Mouse (Mus musculus) hindbrain, postnatal 0 days (tissue): Measurements from ENCODE around the gene Anp32e. TPM values are rescaled to one million over a fixed set of nuclear protein-coding genes. Genes with fewer than 3 reads are reported as not detected.
"Not testable (repeated sequence)": the region's sequence is repeated elsewhere in the genome, so short reads cannot be mapped to it uniquely, and the experiment has no call there.

Experiments used
- ATAC-seq: fragments of 200-750 bp; cut with Nextera tagmentation; 2 replicates; pipeline ENCODE4 v1.8.0; 2017; ENCODE audit warnings: mild to moderate bottlenecking, moderate TSS enrichment, moderate library complexity
- DNase-seq: peaks from one replicate; pipeline ENCODE4 v3.0.0-alpha.2; 2015; ENCODE audit warnings: low spot score
- H3K27ac ChIP-seq: fragments of 300-500 bp; sonication (generic); 2 replicates; pipeline ENCODE4 v1.5.1; 2014; ENCODE audit warnings: mild to moderate bottlenecking
- H3K27me3 ChIP-seq: fragments of 300-500 bp; sonication (generic); 2 replicates; pipeline ENCODE4 v1.6.1; 2014; ENCODE audit warnings: low read length, mixed read lengths; ENCODE audit not compliant: insufficient read depth
- H3K36me3 ChIP-seq: fragments of 300-500 bp; sonication (generic); 2 replicates; pipeline ENCODE4 v1.6.1; 2014; ENCODE audit warnings: low read length, mixed read lengths; ENCODE audit not compliant: insufficient read depth
- H3K4me1 ChIP-seq: fragments of 300-500 bp; sonication (generic); 2 replicates; pipeline ENCODE4 v1.6.1; 2014; ENCODE audit warnings: antibody characterized with exemption, low read length, mixed read lengths; ENCODE audit not compliant: insufficient read depth
- H3K4me2 ChIP-seq: fragments of 300-500 bp; sonication (generic); 2 replicates; pipeline ENCODE4 v1.6.1; 2014; ENCODE audit warnings: low read depth, mild to moderate bottlenecking, low read length, moderate library complexity, mixed read lengths
- H3K4me3 ChIP-seq: fragments of 300-500 bp; sonication (generic); 2 replicates; pipeline ENCODE4 v1.5.1; 2014; ENCODE audit warnings: low read length
- H3K9ac ChIP-seq: fragments of 300-500 bp; sonication (generic); replicated peaks from 2 replicates; pipeline ENCODE4 v1.6.1; 2014; ENCODE audit warnings: mild to moderate bottlenecking, low read length, moderate library complexity, mixed read lengths
- H3K9me3 ChIP-seq: fragments of 300-500 bp; sonication (generic); 2 replicates; pipeline ENCODE4 v1.6.1; 2016; ENCODE audit warnings: low read length, mixed read lengths
- CTCF ChIP-seq: IDR thresholded peaks from 2 replicates; pipeline ENCODE4 v1.5.1; 2016; ENCODE audit warnings: antibody characterized with exemption, control low read depth, low read depth
- WGBS: fragments of 180-500 bp; shearing (Covaris S2); extraction: QIAGEN DNeasy Blood & Tissue Kit; methylation state at CpG from one replicate; pipeline ENCODE4 v1.1.7; 2014; 5-methylcytosine and 5-hydroxymethylcytosine counted together
- polyA plus RNA-seq: library from polyadenylated mRNA; unstranded; fragments of >200 nt; fragmentation: Nextera tagmentation; extraction: Ambion mirVana; gene quantifications from 2 replicates; pipeline ENCODE4 v1.2.1, GENCODE M21; 2015
- total RNA-seq: library from RNA; depleted of rRNA; stranded (reverse); fragments of >200 nt; gene quantifications from 2 replicates; pipeline ENCODE4 v1.2.3, GENCODE M21; 2014

Anp32e gene
- total and polyA plus RNA-seq, 2 experiments from 2014 or later = 27.5 to 127 TPM

DNA sequence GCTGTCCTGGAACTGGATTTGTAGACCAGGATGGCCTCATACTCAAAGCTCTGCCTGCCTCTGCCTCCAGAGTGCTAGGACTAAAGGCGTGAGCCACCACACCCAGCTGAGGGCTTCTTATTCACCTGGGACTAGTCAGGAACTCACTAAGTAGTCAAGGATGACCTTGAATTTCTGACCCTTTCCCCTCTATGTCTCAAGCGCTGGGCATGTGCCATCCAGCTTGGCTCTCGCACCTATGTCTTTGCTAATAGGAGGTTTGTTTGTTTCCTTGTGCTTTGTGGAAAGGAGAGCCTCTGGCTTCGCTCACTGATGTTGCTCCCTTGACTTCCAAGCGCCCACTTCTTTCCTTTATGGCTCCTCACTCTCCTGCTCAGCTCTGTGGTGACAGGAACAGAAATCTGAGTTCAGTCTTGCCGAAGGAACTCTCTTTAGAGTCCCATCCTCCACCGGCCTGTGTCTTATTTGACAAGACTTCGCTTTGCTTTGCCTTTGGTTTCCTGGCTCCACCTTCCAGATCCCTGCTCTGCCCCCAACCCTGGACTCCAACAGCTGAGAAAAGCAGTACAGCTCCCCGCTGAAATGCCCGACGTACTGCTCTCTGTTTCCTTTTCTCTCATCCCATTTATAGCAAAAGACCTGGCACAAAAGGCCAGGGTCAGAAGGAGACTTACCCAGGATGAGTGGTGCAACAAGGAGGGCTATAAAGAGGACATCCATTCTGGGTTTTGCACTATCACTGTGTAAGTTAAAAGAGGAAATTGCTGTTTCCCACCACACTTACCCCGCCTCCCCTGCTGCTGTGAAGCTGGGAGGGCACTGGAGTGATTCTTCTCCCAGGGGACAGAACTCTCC is 37.6 kb upstream of the Anp32e start, which contains the start of gene BC028528:
Gene BC028528 (minus strand): TSS at position 795 of the 855 bp plus-strand sequence.
- Histone ChIP-seq H3K4me3 (no peak within 1 kb of the TSS; the same call in 1 of the 2 replicates), H3K9ac (no peak within 1 kb of the TSS; the same call in 1 of the 2 replicates), H3K4me2 (peak within 1 kb of the TSS; percentile 25), H3K27ac (peak within 1 kb of the TSS; percentile 72), H3K9me3 (no peaks in the 10 kb centered on the region), H3K36me3 (no peaks in the 10 kb centered on the region), H3K4me1 (peaks cover 8% of the 10 kb centered on the region; the same call in 1 of the 2 replicates), H3K27me3 (no peaks in the 10 kb centered on the region)
- DNase-seq (peak; percentile 18), ATAC-seq (no peak)
- WGBS = 25% methylated on average over 12 of the region's 12 CpGs
- no peak for TF ChIP-seq CTCF

DNA sequence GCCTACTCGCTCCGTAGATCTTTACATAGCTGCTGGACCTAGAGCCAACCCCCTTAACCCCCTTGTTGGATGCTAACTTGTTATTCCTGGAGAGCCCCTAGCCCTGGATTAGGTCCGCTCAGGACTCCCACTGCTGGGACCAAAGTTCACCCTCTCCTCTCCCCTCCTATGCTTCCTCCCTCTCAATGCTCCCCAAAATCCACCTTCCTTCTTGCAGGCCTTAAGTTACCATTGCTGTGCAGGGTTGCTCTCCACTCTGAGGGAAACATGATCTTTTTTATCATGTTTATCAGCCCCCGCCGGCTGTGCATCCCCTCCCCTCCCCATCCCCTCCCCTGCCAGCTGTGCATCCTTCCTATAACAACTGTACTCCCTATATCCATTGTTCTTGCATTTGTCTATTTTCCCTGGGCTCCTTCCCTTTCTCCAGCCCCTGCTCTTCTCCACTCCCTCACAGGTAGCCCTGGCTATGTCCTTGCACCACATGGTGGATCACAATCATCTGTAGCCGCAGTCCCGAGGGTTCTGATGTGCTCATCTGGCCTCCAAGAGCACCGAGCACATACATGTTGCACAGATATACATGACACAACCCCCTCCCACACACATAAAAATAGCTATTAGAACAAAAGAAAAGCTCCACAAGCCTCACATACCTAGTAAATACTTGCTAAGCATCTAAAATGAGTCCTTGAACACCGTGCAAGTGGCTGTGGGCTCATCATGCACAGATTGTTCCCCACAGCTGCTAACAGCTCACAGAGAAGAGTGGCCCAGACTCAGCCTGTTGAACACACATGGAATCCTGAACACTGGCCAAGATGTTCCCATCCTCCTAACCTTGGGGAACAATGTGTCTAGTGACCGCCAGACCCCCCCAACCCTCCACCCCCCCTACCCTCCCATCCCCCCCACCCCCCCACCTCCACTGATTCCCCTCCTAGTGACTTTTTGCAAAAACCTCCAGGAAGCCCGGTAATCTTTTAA is 36.7 kb upstream of the Anp32e start:
- Histone ChIP-seq H3K27me3 (no peaks in the 10 kb centered on the region), H3K4me1 (peaks cover 8% of the 10 kb centered on the region; the same call in 1 of the 2 replicates), H3K36me3 (no peaks in the 10 kb centered on the region), H3K4me3 (no peak overlapping the region), H3K9me3 (no peaks in the 10 kb centered on the region), H3K4me2 (peak overlapping the region; percentile 70), H3K9ac (no peak overlapping the region; the same call in 1 of the 2 replicates), H3K27ac (peak overlapping the region; percentile 72)
- no peak for TF ChIP-seq CTCF
- ATAC-seq (no peak), DNase-seq (no peak)
- WGBS = 41% methylated on average over 11 of the region's 11 CpGs

DNA sequence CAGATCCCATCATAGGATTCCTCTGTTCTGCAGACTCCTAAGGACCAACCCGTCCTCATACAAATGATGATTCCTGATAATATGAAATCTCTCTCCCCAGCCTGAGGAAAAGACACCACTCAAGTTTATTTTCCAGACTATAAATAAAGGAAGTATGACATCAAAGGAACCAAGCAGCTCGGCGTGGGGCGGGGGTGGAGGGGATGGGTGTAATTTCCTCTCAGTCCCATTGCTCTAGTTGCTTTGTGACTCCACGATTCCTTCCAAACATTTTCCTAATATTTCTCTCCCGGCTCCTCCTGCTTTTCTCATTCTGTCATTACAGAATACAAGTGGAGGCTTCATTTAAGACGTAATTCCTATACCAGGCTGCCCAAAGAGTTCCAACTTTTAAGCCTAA is 35.9 kb upstream of the Anp32e start:
- H3K9me3 ChIP-seq = no peaks in the 10 kb centered on the region
- no peak for ATAC-seq
- 24% methylated on average over 7 of the region's 7 CpGs for WGBS
- DNase-seq = no peak
- no peaks in the 10 kb centered on the region for H3K27me3 ChIP-seq
- TF ChIP-seq CTCF = no peak
- peaks cover 8% of the 10 kb centered on the region; the same call in 1 of the 2 replicates for H3K4me1 ChIP-seq
- H3K4me3 ChIP-seq = peak overlapping the region; percentile 67
- H3K27ac ChIP-seq = peak overlapping the region; percentile 69
- 0 out of 2 replicates have a peak, but pooled peaks cover 3% of the 10 kb centered on the region for H3K36me3 ChIP-seq
- H3K4me2 ChIP-seq = peak overlapping the region; percentile 70
- peak overlapping the region; percentile 64; the same call in 1 of the 2 replicates for H3K9ac ChIP-seq

DNA sequence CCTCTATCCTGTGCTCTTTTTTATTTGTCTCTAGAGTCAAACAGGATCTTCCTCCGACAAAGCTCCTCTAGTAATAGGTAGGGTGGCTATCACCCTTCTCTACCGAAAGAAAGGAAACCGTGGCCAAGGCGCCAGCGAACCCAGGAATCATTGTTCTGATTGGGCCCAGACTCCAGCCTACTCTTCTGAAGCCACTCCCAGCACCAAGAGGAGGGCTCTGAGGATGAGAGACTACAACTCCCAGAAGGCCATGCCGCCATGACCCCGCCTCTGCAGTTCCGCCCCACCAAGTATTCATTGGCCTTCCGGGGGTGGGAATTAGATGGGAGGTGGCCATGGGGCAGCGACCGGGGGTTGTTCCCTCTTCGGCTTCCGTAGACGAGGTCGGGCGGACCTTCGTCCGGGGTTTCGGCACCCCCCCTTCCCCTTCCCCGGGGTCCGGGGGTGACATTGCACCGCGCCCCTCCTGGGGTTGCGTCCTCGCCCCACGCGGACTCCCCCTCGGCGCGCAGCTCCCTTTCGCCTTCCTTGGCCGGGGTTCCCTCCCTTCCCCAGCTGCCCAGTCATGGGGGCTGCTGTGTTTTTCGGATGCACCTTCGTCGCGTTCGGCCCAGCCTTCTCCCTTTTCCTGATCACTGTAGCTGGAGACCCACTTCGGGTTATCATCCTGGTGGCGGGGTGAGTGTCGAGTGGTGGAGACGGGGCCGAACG is 35.3 kb upstream of the Anp32e start, which contains the start of gene Aph1a:
Gene Aph1a (plus strand): TSS at position 364 of the 711 bp plus-strand sequence.
- H3K27me3 ChIP-seq, H3K9me3 ChIP-seq, H3K36me3 ChIP-seq, H3K4me1 ChIP-seq: not testable (repeated sequence)
- H3K27ac ChIP-seq = peak within 1 kb of the TSS; percentile 80
- WGBS = under 1% methylated on average over 25 of the region's 43 CpGs
- ATAC-seq = peak; percentile 98
- DNase-seq = peak; percentile 98
- H3K4me3 ChIP-seq = peak within 1 kb of the TSS; percentile 67
- H3K4me2 ChIP-seq = peak within 1 kb of the TSS; percentile 70
- H3K9ac ChIP-seq = peak within 1 kb of the TSS; percentile 64

DNA sequence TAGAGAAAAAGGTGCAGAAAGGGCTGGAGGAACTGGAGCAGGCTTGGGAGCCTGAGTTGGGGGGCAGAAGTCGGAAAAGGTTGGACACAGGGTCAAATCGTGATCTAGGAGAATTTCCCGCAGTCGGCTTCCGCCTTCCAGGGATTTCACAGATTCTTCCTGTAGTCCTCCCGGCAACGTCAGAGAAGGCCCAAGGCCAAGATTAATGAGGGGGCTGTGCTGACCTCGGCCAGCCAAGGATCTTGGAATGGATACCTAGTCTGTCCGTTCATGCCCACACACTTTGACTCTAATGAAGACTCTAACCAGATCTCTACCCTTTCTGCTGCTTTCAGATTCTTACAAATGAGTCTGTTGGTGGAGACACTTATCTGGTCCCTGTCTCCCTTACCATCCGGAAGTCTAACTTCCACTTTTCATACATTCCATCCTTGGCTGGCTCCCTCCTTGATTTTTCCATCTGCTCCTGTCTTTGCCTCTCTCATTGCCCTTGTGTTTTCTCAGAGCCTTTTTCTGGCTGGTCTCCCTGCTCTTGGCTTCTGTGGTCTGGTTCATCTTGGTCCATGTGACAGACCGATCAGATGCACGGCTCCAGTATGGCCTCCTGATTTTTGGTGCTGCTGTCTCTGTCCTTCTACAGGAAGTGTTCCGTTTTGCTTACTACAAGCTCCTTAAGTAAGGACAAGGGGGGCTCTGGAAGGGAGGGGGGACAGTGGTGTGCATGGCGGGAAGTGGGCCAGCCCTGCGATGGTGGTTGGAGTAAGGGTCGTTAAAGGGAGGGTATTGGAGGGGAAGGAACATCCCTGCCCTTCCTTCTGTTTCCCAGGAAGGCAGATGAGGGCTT is 34.5 kb upstream of the Anp32e start:
- no peaks in the 10 kb centered on the region for H3K9me3 ChIP-seq
- peak overlapping the region; percentile 67 for H3K4me3 ChIP-seq
- peak overlapping the region; percentile 70 for H3K4me2 ChIP-seq
- peak overlapping the region; percentile 64 for H3K9ac ChIP-seq
- DNase-seq (peak; percentile 67), ATAC-seq (peak; percentile 6; the same call in 1 of the 2 replicates)
- 10% methylated on average over 16 of the region's 16 CpGs for WGBS
- peak overlapping the region; percentile 80 for H3K27ac ChIP-seq
- H3K27me3 ChIP-seq = no peaks in the 10 kb centered on the region
- peaks cover 8% of the 10 kb centered on the region; the same call in 1 of the 2 replicates for H3K4me1 ChIP-seq
- no peak for TF ChIP-seq CTCF
- 0 out of 2 replicates have a peak, but pooled peaks cover 3% of the 10 kb centered on the region for H3K36me3 ChIP-seq

DNA sequence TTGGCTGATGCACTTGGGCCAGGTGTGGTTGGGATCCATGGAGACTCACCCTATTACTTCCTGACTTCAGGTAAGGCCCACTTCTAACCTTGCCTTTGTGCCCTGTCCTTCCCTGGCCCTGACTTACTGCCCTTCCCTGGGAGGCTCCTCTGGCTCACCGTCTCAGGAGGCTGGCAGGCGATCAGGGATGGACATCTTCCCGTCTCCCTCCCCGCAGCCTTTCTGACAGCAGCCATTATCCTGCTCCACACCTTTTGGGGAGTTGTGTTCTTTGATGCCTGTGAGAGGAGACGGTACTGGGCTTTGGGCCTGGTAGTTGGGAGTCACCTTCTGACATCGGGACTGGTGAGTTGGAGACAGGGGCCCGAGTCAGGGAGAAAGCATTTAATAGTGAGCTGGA is 33.5 kb upstream of the Anp32e start:
- WGBS = 82% methylated on average over 7 of the region's 7 CpGs
- not testable (repeated sequence) for H3K9ac ChIP-seq, DNase-seq, ATAC-seq, H3K27ac ChIP-seq, H3K9me3 ChIP-seq, H3K27me3 ChIP-seq, H3K4me3 ChIP-seq, H3K4me1 ChIP-seq, H3K36me3 ChIP-seq
- H3K4me2 ChIP-seq = peak overlapping the region; percentile 70; the same call in 1 of the 2 replicates
